Mouse (Mus musculus): ENCODE results near the gene Hoxa9. TPM values are rescaled to one million over a fixed set of nuclear protein-coding genes. Genes with fewer than 3 reads are reported as not detected.

Hoxa9 gene
- polyA plus RNA-seq, 1 experiment from 2014 or later, result 0.11 TPM

DNA sequence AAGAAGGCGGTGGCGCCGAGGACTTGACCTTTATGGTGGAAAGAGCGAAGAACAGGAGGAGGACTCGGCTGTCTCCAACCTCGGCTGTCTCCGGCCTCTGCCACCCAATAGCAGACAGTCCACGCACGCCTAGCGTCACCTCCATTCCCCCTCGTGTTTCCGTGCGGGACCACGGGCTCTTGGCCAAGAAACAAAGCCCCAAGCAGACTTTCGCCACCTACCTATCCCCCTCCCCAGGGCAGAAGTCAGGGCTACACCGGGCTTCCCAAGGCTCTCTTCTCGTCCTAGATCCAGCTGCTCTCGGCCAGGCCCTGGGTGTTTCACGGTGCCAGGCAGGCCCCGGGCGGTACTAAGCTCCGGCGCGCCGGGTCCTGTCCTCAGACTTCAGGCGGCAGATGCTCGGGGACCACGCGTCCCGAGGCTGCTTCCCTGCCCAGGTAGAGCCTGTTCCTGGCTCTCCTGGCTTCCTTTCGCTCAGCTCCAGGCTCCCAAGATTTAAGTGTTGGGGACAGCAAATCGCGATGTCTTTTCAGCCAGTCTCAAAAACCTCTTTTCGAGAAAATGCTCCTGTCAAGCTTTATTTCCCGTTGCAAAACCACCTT is 22.0 kb upstream of the Hoxa9 start:
- no peak overlapping the region for H3K27ac ChIP-seq
- 5% methylated on average over 35 of the region's 35 CpGs for WGBS (ENCODE audit: missing documents)
- H3K79me2 ChIP-seq (ENCODE audit: inconsistent target), result no peaks in the 10 kb centered on the region
- no peaks in the 10 kb centered on the region for H3K36me3 ChIP-seq (ENCODE audit: inconsistent target)
- no peak overlapping the region for H3K4me3 ChIP-seq (ENCODE audit: inconsistent target)

DNA sequence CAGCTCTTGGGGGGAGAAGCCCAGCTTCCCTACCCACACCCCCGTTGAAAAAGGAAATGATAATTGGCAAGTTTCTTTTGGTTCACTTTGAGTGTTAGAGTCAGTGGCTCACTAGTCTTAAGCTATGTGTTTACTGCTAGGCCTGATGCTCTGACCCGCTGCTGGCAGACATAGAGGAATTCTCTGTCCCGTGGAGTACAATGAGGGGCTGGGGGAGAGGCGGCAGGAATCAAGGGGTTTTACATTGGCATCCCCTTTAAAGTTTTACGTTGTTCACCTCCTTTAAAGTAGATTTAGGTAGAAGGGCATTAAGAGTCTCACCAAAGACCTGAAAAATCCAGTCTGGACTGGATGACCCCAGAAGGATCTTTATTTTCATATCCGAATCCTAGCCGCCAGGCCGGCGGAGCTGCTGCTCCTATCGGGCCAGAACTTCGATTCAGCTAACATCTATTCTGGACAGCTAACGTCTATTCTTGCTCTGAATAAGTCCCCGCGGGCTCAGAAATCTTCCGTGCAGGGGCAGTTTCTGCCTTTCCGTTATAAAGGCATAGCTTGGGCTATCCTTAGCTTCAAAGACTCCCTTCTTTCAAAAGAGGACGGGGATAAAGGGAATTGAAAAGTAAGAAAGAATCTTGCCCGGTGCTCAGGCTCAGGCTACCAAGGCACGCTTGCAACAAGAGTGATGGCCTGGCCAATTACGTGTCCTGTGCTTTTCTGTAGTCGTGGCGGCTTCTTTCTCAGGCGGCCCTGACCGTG is 21.3 kb upstream of the Hoxa9 start:
- no peaks in the 10 kb centered on the region for H3K79me2 ChIP-seq (ENCODE audit: inconsistent target)
- H3K27ac ChIP-seq, result no peak overlapping the region
- 16% methylated on average over 24 of the region's 24 CpGs for WGBS (ENCODE audit: missing documents)
- no peaks in the 10 kb centered on the region for H3K36me3 ChIP-seq (ENCODE audit: inconsistent target)
- H3K4me3 ChIP-seq (ENCODE audit: inconsistent target), result no peak overlapping the region

DNA sequence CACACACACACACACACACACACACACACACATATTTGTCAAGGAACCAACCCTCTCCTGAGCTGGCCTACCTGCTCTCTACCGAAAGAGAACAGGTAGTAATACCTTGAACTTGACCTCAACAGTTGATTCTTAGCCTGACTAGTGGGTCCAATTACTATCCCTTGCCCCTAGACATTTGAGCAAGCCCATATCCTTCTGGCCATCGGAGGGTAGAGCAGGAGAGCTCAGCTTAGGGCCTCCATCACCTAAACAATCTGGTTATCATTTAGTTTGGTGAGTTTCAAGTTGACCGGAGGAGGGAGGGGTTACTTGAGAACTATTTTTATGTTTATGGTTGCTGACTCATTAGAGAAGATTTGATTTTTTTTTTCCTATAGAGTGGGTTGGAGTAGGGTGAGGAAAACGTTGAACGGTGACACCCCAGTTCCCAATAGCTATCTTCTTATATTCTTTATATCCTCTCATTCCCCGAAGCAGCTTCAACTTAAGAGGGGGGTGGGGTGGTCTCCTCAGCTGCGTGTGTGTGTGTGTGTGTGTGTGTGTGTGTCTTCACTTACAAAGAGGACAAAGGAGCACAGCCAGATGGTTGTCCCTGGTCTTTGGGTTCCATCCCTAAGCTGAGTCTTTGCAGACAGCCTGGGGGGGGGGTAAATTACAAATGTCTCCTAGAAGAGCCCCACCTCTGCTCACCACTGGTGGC is 20.4 kb upstream of the Hoxa9 start:
- no peak overlapping the region for H3K4me3 ChIP-seq (ENCODE audit: inconsistent target)

DNA sequence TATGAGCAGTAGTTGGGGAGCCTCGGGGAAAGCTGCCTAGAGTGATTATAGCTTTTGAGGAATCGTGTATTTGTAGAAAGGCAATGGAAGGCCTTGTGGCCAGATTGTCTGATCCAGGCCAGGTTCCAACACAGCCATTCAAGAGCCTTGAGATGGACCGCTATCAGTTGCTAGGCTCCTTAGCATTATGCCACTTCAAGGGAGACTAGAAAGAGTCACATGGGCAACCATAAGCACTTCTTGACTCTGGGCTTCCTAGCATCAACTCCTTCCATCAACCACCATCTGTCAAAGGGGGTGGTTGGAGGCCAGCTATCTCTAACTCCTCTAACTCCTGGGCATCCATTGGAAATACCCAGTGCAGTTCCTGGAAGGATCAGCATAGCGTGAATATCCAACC is 18.9 kb upstream of the Hoxa9 start:
- 37% methylated on average over 4 of the region's 4 CpGs for WGBS (ENCODE audit: missing documents)
- no peaks in the 10 kb centered on the region for H3K36me3 ChIP-seq (ENCODE audit: inconsistent target)
- H3K79me2 ChIP-seq (ENCODE audit: inconsistent target), result no peaks in the 10 kb centered on the region
- no peak overlapping the region for H3K4me3 ChIP-seq (ENCODE audit: inconsistent target)
- no peak overlapping the region for H3K27ac ChIP-seq

More for the DNA sequence above, 20.4 kb upstream of the Hoxa9 start:
- no peak overlapping the region for H3K27ac ChIP-seq
- H3K36me3 ChIP-seq (ENCODE audit: inconsistent target), result no peaks in the 10 kb centered on the region
- 5% methylated on average over 7 of the region's 7 CpGs for WGBS (ENCODE audit: missing documents)
- H3K79me2 ChIP-seq (ENCODE audit: inconsistent target), result no peaks in the 10 kb centered on the region

DNA sequence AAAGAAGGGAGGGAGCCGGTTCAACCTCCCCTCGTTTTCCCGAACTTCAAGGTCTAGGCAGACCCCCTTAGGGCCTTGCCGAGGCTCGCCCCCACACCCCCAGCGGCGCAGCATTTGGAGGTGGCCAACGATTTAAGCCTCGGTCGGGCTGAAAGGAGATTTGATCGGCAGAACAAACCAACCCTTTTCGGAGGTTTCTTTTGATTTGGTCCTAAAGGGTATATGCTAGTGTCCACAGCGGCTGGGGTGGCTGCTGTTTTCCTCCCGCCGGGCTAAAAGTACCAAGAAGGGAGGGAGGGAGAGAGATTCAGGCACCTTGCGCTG is 18.5 kb upstream of the Hoxa9 start:
- Histone ChIP-seq H3K4me3 (ENCODE audit: inconsistent target) (no peak overlapping the region), H3K27ac (no peak overlapping the region), H3K36me3 (ENCODE audit: inconsistent target) (no peaks in the 10 kb centered on the region), H3K79me2 (ENCODE audit: inconsistent target) (no peaks in the 10 kb centered on the region)
- 5% methylated on average over 16 of the region's 16 CpGs for WGBS (ENCODE audit: missing documents)

DNA sequence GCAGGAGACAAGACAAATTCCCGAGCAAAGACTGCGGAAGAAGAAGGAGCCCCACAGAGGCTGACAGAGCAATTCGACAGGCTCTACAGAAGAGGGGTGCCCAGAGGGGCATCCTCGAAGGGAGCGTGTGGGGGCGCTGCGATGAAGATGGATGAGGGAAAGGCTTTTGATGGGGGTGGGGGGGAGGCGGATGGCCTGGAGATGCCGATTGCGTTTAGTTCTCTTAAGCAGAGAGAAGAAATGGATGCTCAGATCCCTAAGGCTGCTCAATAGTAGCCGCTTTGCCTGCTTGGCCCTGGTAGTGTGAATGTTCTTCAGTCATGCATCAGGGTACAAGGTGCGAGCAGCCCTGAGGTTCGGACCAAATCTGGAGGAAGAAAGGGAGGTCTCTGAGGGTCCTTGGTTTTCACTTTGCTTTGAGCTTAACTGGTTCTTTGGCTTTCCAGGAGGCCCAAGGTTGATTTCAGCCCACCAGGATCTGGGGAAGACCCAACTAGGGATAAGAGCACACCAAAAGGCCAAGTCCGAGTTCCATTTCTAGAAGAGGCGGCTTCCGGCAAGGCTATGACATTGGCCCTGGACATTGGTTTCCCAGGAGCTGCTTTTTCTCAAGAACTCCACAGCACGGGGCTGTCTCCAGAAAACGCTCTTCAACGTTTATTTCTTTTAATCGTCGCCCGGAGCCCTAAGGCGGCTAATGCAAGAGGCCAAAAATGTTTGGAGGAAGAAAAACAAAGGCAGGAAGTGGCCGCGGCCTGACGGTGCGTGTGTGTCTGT is 17.9 kb upstream of the Hoxa9 start:
- Histone ChIP-seq H3K36me3 (ENCODE audit: inconsistent target) (no peaks in the 10 kb centered on the region), H3K4me3 (ENCODE audit: inconsistent target) (no peak overlapping the region), H3K27ac (no peak overlapping the region), H3K79me2 (ENCODE audit: inconsistent target) (no peaks in the 10 kb centered on the region)
- 9% methylated on average over 27 of the region's 27 CpGs for WGBS (ENCODE audit: missing documents)

DNA sequence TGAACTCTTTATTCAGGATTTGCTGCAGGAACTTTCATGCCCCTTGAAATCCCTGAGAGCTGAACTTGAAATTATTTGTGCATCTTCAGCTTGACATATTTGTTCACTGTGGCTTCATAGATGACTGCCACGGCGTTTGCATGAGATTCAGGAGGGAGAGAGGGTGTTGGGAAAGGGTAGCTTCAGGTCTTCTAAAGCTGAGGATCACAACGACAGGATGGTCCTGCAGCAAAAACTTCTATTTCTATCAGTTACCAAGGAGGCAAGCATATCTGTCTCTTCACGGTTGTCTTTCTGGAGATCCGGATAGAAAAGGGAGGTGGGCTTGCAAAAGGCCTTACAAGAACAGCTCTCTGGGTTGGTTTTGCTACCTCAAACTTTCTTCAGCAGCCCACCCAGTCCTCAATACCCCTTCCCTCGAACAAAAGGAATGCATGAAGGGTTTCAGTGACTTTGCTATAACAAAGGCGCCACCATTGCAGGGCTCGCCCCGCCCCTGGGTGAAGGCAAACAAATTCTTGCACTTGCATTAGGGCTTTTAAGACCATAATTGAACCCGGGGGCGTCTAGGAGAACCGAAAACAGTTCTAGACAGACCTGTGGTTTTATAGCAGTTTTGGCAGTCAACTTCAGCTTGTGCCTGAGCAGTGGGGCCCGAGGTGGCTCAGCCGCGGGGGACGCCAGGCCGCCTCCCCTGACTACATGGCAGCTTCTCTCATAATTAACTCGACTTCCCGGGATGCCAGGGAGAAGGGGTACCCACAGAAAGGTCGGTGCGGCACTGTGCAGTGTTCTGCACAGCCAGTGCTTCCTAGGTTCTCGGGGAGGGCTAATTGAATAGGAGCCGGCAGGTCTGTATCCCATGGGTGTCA is 17.1 kb upstream of the Hoxa9 start:
- no peaks in the 10 kb centered on the region for H3K36me3 ChIP-seq (ENCODE audit: inconsistent target)
- 8% methylated on average over 22 of the region's 23 CpGs for WGBS (ENCODE audit: missing documents)
- no peak overlapping the region for H3K27ac ChIP-seq
- no peaks in the 10 kb centered on the region for H3K79me2 ChIP-seq (ENCODE audit: inconsistent target)
- no peak overlapping the region for H3K4me3 ChIP-seq (ENCODE audit: inconsistent target)

DNA sequence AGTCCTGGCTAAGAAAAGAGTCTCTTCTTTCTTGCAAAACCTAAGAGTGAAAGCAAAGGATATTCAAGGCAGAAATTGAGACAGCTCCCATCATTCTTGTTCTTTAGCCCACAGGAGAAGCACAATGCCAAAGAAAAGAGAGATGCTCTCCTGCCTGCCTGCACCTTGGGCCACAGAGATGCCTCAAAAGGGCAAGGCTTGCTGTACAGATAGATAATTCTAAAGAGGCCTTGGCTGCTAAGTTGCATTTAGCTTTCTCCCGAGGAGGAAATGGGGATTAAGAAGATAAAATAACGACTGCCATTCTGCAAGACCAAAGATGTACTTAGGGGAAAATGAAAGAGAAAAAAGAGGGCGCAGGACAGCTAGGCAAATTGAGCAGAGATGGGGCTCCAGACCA is 16.0 kb upstream of the Hoxa9 start:
- Histone ChIP-seq H3K79me2 (ENCODE audit: inconsistent target) (no peaks in the 10 kb centered on the region), H3K27ac (no peak overlapping the region), H3K4me3 (ENCODE audit: inconsistent target) (no peak overlapping the region), H3K36me3 (ENCODE audit: inconsistent target) (no peaks in the 10 kb centered on the region)
- WGBS (ENCODE audit: missing documents), result 10% methylated on average over 3 of the region's 3 CpGs

DNA sequence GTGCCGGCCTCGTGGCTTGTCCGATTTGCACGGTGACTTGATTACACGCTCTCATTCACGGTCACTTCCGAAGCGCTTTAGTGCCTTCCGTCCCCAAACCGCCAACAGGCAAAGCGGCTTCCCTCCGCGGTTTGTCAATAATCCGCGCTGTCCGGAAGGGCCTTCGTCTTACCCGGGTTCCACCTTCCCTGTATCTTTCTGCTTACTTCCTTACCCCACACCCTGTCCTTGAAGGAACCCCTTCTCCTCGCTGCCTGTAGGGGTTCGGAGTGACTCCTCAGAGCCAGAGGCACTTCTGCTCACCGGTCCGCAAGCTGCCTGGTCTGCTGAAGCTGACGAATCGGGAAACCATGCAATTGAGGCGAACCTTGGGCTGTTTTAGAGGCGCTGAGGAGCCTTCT is 15.5 kb upstream of the Hoxa9 start:
- no peaks in the 10 kb centered on the region for H3K36me3 ChIP-seq (ENCODE audit: inconsistent target)
- H3K4me3 ChIP-seq (ENCODE audit: inconsistent target), result no peak overlapping the region
- H3K27ac ChIP-seq, result no peak overlapping the region
- under 1% methylated on average over 26 of the region's 26 CpGs for WGBS (ENCODE audit: missing documents)
- no peaks in the 10 kb centered on the region for H3K79me2 ChIP-seq (ENCODE audit: inconsistent target)

DNA sequence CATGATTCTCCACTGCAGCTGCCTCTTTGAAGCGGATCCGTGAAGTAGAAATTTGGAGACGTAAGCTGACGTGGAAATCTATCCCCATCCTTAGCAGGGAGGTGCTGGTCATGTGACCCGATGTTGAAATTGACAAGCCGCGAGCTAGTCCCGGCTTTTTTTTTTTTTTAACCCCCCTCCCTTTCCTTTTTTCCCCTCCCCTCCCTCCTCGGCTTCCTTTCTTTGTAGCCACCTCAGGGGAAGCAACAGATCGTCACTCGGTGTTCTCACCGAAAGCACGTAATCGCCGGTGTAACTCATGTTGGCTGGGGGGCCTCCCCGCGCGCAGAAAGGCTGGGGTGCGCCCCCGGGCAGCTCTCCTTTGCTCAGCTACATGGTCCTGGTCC is 14.9 kb upstream of the Hoxa9 start, which contains the start of gene Hoxa11:
TSS of gene Hoxa11 (minus strand) at position 54 of the 386 bp plus-strand sequence.
- 4% methylated on average over 18 of the region's 20 CpGs for WGBS (ENCODE audit: missing documents)
- no peaks in the 10 kb centered on the region for H3K79me2 ChIP-seq (ENCODE audit: inconsistent target)
- no peak within 1 kb of the TSS for H3K27ac ChIP-seq
- H3K4me3 ChIP-seq (ENCODE audit: inconsistent target), result no peak within 1 kb of the TSS
- no peaks in the 10 kb centered on the region for H3K36me3 ChIP-seq (ENCODE audit: inconsistent target)

DNA sequence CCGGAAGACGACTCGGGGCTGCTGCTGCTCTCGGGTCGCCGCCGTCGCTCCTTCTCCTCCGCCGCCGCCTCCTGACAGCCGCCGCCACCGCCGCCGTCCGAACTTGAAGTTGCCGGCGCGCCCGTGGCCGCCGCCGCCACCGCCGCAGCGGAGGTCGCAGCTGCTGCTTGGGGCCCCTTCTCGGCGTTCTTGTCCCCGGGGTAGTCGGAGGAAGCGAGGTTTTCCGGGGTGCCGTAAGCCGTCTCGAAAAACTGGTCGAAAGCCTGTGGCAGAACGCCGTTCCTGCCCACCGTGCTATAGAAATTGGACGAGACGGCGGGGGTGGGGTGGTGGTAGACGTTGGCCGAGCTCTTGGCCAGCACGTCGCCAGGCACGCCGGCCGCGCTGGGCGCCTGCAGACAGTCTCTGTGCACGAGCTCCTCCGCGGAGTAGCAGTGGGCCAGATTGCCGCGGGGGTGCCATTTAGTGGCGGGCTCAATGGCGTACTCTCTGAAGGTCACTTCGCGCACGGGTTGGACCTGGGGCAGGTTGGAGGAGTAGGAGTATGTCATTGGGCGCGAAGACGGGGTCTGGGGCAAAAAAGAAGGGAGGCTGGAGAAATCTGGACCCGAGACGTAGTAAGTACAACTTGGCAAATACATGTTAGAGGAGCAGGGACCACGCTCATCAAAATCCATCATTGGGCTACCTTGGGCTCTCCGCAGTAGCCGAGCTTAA is 14.3 kb upstream of the Hoxa9 start:
- Histone ChIP-seq H3K27ac (no peak overlapping the region), H3K36me3 (ENCODE audit: inconsistent target) (no peaks in the 10 kb centered on the region), H3K4me3 (ENCODE audit: inconsistent target) (no peak overlapping the region), H3K79me2 (ENCODE audit: inconsistent target) (no peaks in the 10 kb centered on the region)
- WGBS (ENCODE audit: missing documents), result 4% methylated on average over 63 of the region's 71 CpGs

DNA sequence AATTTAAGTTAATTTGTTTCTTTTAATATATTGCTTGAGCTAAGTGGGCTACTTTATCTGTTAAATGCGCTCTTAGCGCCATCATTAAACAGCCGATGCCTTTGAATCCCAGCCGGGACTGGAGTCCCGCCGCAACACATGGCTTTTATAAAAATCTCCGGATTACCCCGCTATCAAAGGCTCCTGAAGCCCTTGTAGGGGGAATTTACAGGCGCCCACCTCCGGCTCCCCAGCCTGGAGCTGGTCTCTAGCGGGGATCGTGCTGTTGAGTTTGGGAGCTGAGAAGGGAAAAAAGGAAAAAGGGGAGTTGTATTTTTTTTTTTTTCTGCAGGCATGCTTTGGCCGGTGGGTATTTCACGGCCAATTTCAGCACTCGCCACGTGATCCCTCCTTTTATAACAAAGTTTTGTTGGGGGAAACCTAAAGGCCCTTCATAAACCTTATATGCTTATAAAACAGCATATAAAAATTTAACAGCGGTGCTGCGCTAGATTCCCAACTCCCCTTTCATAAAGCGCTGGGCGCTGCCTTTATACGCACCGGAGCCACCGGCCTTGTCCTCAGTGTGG is 13.7 kb upstream of the Hoxa9 start:
- H3K36me3 ChIP-seq (ENCODE audit: inconsistent target), result no peaks in the 10 kb centered on the region
- H3K4me3 ChIP-seq (ENCODE audit: inconsistent target), result no peak overlapping the region
- H3K79me2 ChIP-seq (ENCODE audit: inconsistent target), result no peaks in the 10 kb centered on the region
- H3K27ac ChIP-seq, result no peak overlapping the region
- 8% methylated on average over 23 of the region's 23 CpGs for WGBS (ENCODE audit: missing documents)

DNA sequence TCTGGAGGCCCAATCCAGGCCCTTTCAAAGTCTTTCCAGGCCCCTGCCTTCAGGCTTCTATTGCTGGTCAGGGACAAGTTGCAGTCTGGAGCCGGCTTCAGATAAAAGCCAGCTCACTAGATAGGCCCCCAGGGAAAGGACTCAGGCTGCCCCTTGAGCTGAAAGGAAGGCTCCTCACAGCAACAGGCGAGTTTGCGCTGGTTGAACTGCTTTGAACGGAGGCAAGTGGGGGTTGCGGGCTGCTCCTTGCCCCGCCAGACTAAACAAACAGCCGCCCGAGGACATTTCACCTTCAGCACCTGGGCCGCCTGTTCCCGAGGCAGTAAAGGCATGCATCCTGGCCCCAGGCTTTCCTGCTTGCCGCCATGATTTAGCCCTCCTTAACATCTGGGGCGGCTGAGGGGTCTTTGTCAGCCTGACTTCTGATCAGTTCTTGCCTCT is 12.8 kb upstream of the Hoxa9 start:
- H3K27ac ChIP-seq, result no peak overlapping the region
- 34% methylated on average over 12 of the region's 12 CpGs for WGBS (ENCODE audit: missing documents)
- no peaks in the 10 kb centered on the region for H3K36me3 ChIP-seq (ENCODE audit: inconsistent target)
- H3K4me3 ChIP-seq (ENCODE audit: inconsistent target), result no peak overlapping the region
- no peaks in the 10 kb centered on the region for H3K79me2 ChIP-seq (ENCODE audit: inconsistent target)
